Mouse (Mus musculus) gonadal fat pad, adult 2 months (tissue): ENCODE measurements around the gene Btbd19. TPM values are rescaled to one million over a fixed set of nuclear protein-coding genes. Genes with fewer than 3 reads are reported as not detected.

Experiments
- polyA plus RNA-seq: library from polyadenylated mRNA; depleted of rRNA; stranded (reverse); fragments of >200 nt; gene quantifications from 2 replicates; pipeline ENCODE4 v1.2.3, GENCODE M21; 2012; rRNA removed

Gene Btbd19
- polyA plus RNA-seq, 1 experiment, result 12.3 TPM

Other genes starting within 250 kb of the Btbd19 start
- 2.3 and 3.8 TPM in 2 replicates for gene Zswim5, start 248.3 kb downstream of the Btbd19 start, polyA plus RNA-seq
- 125 and 141 TPM in 2 replicates for gene Urod, start 131.3 kb downstream of the Btbd19 start, polyA plus RNA-seq
- gene Hectd3, start 130.4 kb downstream of the Btbd19 start, polyA plus RNA-seq, result 35.8 and 47.2 TPM in 2 replicates
- 13.2 and 18.3 TPM in 2 replicates for gene Eif2b3, start 106.3 kb downstream of the Btbd19 start, polyA plus RNA-seq
- 44.5 and 48.7 TPM in 2 replicates for gene Ptch2, start 29.6 kb downstream of the Btbd19 start, polyA plus RNA-seq
- gene Tctex1d4, start 1.1 kb upstream of the Btbd19 start, polyA plus RNA-seq, result 24.7 and 28.9 TPM in 2 replicates
- 13.7 and 15.0 TPM in 2 replicates for gene Plk3, start 8.2 kb upstream of the Btbd19 start, polyA plus RNA-seq
- gene Rps8, start 30.5 kb upstream of the Btbd19 start, polyA plus RNA-seq, result 468 and 506 TPM in 2 replicates
- 2.6 and 3.1 TPM in 2 replicates for gene Kif2c, start 56.9 kb upstream of the Btbd19 start, polyA plus RNA-seq
- gene Tmem53, start 126.2 kb upstream of the Btbd19 start, polyA plus RNA-seq, result 61.2 and 62.0 TPM in 2 replicates
- gene Armh1, start 126.4 kb upstream of the Btbd19 start, polyA plus RNA-seq, result 1.2 and 1.5 TPM in 2 replicates